Mouse (Mus musculus) ES-Bruce4 (cell line): ENCODE results near the gene Cnnm2.

Experiments used
- CTCF ChIP-seq: IDR thresholded peaks from one replicate; pipeline ENCODE4 v1.8.1; 2011; ENCODE audit warnings: low read depth, low read length
- EP300 ChIP-seq: IDR thresholded peaks from 2 replicates; pipeline ENCODE4 v1.6.1; 2011; ENCODE audit warnings: low read depth, low read length; ENCODE audit not compliant: insufficient read depth
- POLR2A ChIP-seq: IDR thresholded peaks from one replicate; pipeline ENCODE4 v1.8.1; 2011; ENCODE audit warnings: low read length; ENCODE audit not compliant: insufficient read depth

DNA sequence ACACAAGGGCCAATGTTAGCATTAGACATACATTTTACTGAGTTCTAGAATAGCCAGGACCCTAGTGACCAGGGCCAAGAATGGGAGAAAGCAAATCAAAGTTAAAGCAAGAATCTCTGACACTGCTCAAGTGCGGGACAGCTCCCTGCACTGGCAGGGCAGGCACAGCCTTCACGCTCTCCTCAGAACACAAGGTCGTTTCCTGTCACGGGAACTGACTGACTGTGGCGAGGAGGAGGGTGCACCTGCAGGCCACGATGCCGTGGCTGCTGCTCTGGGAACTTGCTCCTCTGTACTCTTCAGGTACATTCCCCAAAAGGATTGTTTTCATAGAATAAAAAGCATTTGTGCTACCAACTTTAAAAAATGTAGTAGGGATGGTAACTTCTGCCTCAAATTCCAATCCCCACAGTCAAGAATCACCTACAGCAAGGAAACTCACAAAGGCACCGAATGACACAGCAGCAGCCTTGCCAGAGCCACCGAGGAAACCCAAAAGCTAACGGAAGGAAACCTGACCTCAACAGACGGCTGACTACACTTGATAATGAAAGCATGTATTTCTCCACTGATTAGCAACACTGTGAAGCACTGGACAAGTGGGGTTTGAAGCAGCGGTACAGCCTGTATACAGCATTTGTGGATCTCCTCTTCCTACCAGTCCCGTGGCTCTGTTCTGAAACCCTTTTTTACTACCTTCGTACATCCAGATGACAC is 126.6 kb downstream of the Cnnm2 start:
- TF ChIP-seq CTCF (no peak), EP300 (no peak), POLR2A (no peak)
